Mouse (Mus musculus) kidney, embryonic 15.5 days (tissue): Measurements from ENCODE around the gene 4930467E23Rik. TPM values are rescaled to one million over a fixed set of nuclear protein-coding genes. Genes with fewer than 3 reads are reported as not detected.
A peak's percentile ranks its signal among the peaks of the same experiment; 100 is the strongest.
"Not testable (repeated sequence)": the region's sequence is repeated elsewhere in the genome, so short reads cannot be mapped to it uniquely, and the experiment has no call there.

ENCODE experiments used
- ATAC-seq: fragments of 200-750 bp; cut with Nextera tagmentation; replicated peaks from 2 replicates; pipeline ENCODE4 v1.8.0; 2017; ENCODE audit warnings: moderate TSS enrichment; ENCODE audit not compliant: low FRiP score
- H3K27ac ChIP-seq: fragments of 300-500 bp; sonication (generic); 2 replicates; pipeline ENCODE4 v1.5.1; 2015; ENCODE audit warnings: mild to moderate bottlenecking, inconsistent platforms
- H3K27me3 ChIP-seq: fragments of 300-500 bp; sonication (generic); 2 replicates; pipeline ENCODE4 v1.6.1; 2015; ENCODE audit warnings: inconsistent platforms
- H3K36me3 ChIP-seq: fragments of 300-500 bp; sonication (generic); 2 replicates; pipeline ENCODE4 v1.6.1; 2015; ENCODE audit warnings: inconsistent platforms
- H3K4me1 ChIP-seq: fragments of 300-500 bp; sonication (generic); 2 replicates; pipeline ENCODE4 v1.6.1; 2015; ENCODE audit warnings: inconsistent platforms
- H3K4me2 ChIP-seq: fragments of 300-500 bp; sonication (generic); 2 replicates; pipeline ENCODE4 v1.6.1; 2015; ENCODE audit warnings: moderate library complexity, mild to moderate bottlenecking, inconsistent platforms
- H3K4me3 ChIP-seq: fragments of 300-500 bp; sonication (generic); replicated peaks from 2 replicates; pipeline ENCODE4 v1.5.1; 2015; ENCODE audit warnings: mild to moderate bottlenecking, inconsistent platforms
- H3K9ac ChIP-seq: fragments of 300-500 bp; sonication (generic); 2 replicates; pipeline ENCODE4 v1.6.1; 2015; ENCODE audit warnings: mild to moderate bottlenecking, inconsistent platforms
- H3K9me3 ChIP-seq: fragments of 300-500 bp; sonication (generic); replicated peaks from 2 replicates; pipeline ENCODE4 v1.6.1; 2016; ENCODE audit warnings: inconsistent platforms
- WGBS: fragments of 180-500 bp; shearing (Covaris S2); methylation state at CpG from one replicate; pipeline ENCODE4 v1.1.7; 2015; ENCODE audit warnings: mixed read lengths; 5-methylcytosine and 5-hydroxymethylcytosine counted together
- polyA plus RNA-seq: library from polyadenylated mRNA; unstranded; fragments of >200 nt; fragmentation: Nextera tagmentation; extraction: Ambion mirVana; gene quantifications from 2 replicates; pipeline ENCODE4 v1.2.1, GENCODE M21; 2015

4930467E23Rik gene
- polyA plus RNA-seq, 1 experiment from 2014 or later = 0.06 TPM

GRCm38 (mm10) chr8:19703906-19704305 is 25.5 kb upstream of the 4930467E23Rik start:
- not testable (repeated sequence) for ATAC-seq, H3K4me2 ChIP-seq, H3K4me1 ChIP-seq, H3K27ac ChIP-seq, H3K27me3 ChIP-seq, H3K4me3 ChIP-seq, H3K9ac ChIP-seq, H3K36me3 ChIP-seq, H3K9me3 ChIP-seq

- not testable (repeated sequence) for H3K27me3 ChIP-seq, H3K4me1 ChIP-seq, H3K9me3 ChIP-seq, H3K9ac ChIP-seq, H3K36me3 ChIP-seq, H3K27ac ChIP-seq, ATAC-seq, H3K4me3 ChIP-seq, H3K4me2 ChIP-seq
- WGBS = 47% methylated on average over 2 of the region's 4 CpGs
Observed at GRCm38 (mm10) chr8:19704441-19705215, 24.7 kb upstream of the 4930467E23Rik start.

GRCm38 (mm10) chr8:19705216-19705600 is 24.2 kb upstream of the 4930467E23Rik start:
- H3K4me3 ChIP-seq, ATAC-seq, H3K9ac ChIP-seq, H3K4me1 ChIP-seq, H3K4me2 ChIP-seq, H3K36me3 ChIP-seq, H3K27me3 ChIP-seq, H3K9me3 ChIP-seq, H3K27ac ChIP-seq: not testable (repeated sequence)
- 78% methylated on average over 9 of the region's 9 CpGs for WGBS

GRCm38 (mm10) chr8:19706101-19706725 is 23.2 kb upstream of the 4930467E23Rik start:
- not testable (repeated sequence) for H3K4me2 ChIP-seq, ATAC-seq, H3K27me3 ChIP-seq, H3K27ac ChIP-seq, H3K9ac ChIP-seq, H3K36me3 ChIP-seq, H3K4me1 ChIP-seq, H3K4me3 ChIP-seq, H3K9me3 ChIP-seq
- WGBS = 74% methylated on average over 4 of the region's 4 CpGs

- H3K4me3 ChIP-seq, H3K27ac ChIP-seq, H3K4me1 ChIP-seq, H3K9ac ChIP-seq, H3K36me3 ChIP-seq, H3K9me3 ChIP-seq, H3K4me2 ChIP-seq, H3K27me3 ChIP-seq: not testable (repeated sequence)
- 69% methylated on average over 7 of the region's 7 CpGs for WGBS
- peak; percentile 72; the same call in 1 of the 2 replicates for ATAC-seq
Observed at GRCm38 (mm10) chr8:19706918-19707760, 22.2 kb upstream of the 4930467E23Rik start.

GRCm38 (mm10) chr8:19707761-19708443 is 21.5 kb upstream of the 4930467E23Rik start:
- H3K4me1 ChIP-seq, H3K9me3 ChIP-seq, H3K9ac ChIP-seq, H3K4me3 ChIP-seq, H3K27me3 ChIP-seq, H3K36me3 ChIP-seq, H3K27ac ChIP-seq, H3K4me2 ChIP-seq: not testable (repeated sequence)
- 84% methylated on average over 13 of the region's 15 CpGs for WGBS
- peak; percentile 55; the same call in 1 of the 2 replicates for ATAC-seq

GRCm38 (mm10) chr8:19708976-19709375 is 20.4 kb upstream of the 4930467E23Rik start:
- H3K27me3 ChIP-seq, H3K4me2 ChIP-seq, H3K9me3 ChIP-seq, H3K27ac ChIP-seq, H3K4me3 ChIP-seq, H3K36me3 ChIP-seq, ATAC-seq, H3K9ac ChIP-seq, H3K4me1 ChIP-seq: not testable (repeated sequence)

- not testable (repeated sequence) for H3K36me3 ChIP-seq, H3K9me3 ChIP-seq, H3K27me3 ChIP-seq, ATAC-seq, H3K9ac ChIP-seq, H3K4me1 ChIP-seq, H3K27ac ChIP-seq, H3K4me2 ChIP-seq, H3K4me3 ChIP-seq
- WGBS = 91% methylated on average over 4 of the region's 4 CpGs
Observed at GRCm38 (mm10) chr8:19709488-19709887, 19.9 kb upstream of the 4930467E23Rik start.

GRCm38 (mm10) chr8:19711171-19711860 is 18.1 kb upstream of the 4930467E23Rik start:
- H3K36me3 ChIP-seq, H3K27ac ChIP-seq, ATAC-seq, H3K9me3 ChIP-seq, H3K9ac ChIP-seq, H3K4me2 ChIP-seq, H3K4me3 ChIP-seq, H3K4me1 ChIP-seq, H3K27me3 ChIP-seq: not testable (repeated sequence)
- 91% methylated on average over 9 of the region's 9 CpGs for WGBS

GRCm38 (mm10) chr8:19712227-19712750 is 17.1 kb upstream of the 4930467E23Rik start:
- H3K9ac ChIP-seq, H3K4me2 ChIP-seq, H3K4me3 ChIP-seq, H3K36me3 ChIP-seq, H3K27ac ChIP-seq, H3K9me3 ChIP-seq, H3K27me3 ChIP-seq, H3K4me1 ChIP-seq, ATAC-seq: not testable (repeated sequence)
- WGBS = 83% methylated on average over 2 of the region's 2 CpGs

GRCm38 (mm10) chr8:19712816-19713215 is 16.6 kb upstream of the 4930467E23Rik start:
- 79% methylated on average over 4 of the region's 4 CpGs for WGBS
- H3K9me3 ChIP-seq, H3K4me1 ChIP-seq, H3K4me3 ChIP-seq, H3K9ac ChIP-seq, H3K4me2 ChIP-seq, H3K27me3 ChIP-seq, ATAC-seq, H3K27ac ChIP-seq, H3K36me3 ChIP-seq: not testable (repeated sequence)
